Mouse (Mus musculus) liver, embryonic 12.5 days (tissue): ENCODE measurements around the gene Iqcj. TPM values are rescaled to one million over a fixed set of nuclear protein-coding genes. Genes with fewer than 3 reads are reported as not detected.
A peak's percentile ranks its signal among the peaks of the same experiment; 100 is the strongest.
"Not testable (repeated sequence)": the region's sequence is repeated elsewhere in the genome, so short reads cannot be mapped to it uniquely, and the experiment has no call there.

Experiments used
- ATAC-seq: fragments of 200-750 bp; cut with Nextera tagmentation; 2 replicates; pipeline ENCODE4 v1.8.0; 2017; ENCODE audit warnings: moderate number of reproducible peaks, mild to moderate bottlenecking, moderate library complexity
- H3K27ac ChIP-seq: fragments of 300-500 bp; sonication (generic); 2 replicates; pipeline ENCODE4 v1.5.1; 2016; ENCODE audit warnings: mild to moderate bottlenecking
- H3K27me3 ChIP-seq: fragments of 300-500 bp; sonication (generic); replicated peaks from 2 replicates; pipeline ENCODE4 v1.6.1; 2016; ENCODE audit warnings: mild to moderate bottlenecking, moderate library complexity
- H3K36me3 ChIP-seq: fragments of 300-500 bp; sonication (generic); 2 replicates; pipeline ENCODE4 v1.6.1; 2016; ENCODE audit warnings: mild to moderate bottlenecking, moderate library complexity
- H3K4me1 ChIP-seq: fragments of 300-500 bp; sonication (generic); 2 replicates; pipeline ENCODE4 v1.6.1; 2016
- H3K4me2 ChIP-seq: fragments of 300-500 bp; sonication (generic); 2 replicates; pipeline ENCODE4 v1.6.1; 2016; ENCODE audit warnings: mild to moderate bottlenecking, moderate library complexity
- H3K4me3 ChIP-seq: fragments of 300-500 bp; sonication (generic); 2 replicates; pipeline ENCODE4 v1.5.1; 2016; ENCODE audit warnings: mild to moderate bottlenecking, moderate library complexity
- H3K9ac ChIP-seq: fragments of 300-500 bp; sonication (generic); 2 replicates; pipeline ENCODE4 v1.6.1; 2016; ENCODE audit warnings: mild to moderate bottlenecking, moderate library complexity
- H3K9me3 ChIP-seq: fragments of 300-500 bp; sonication (generic); replicated peaks from 2 replicates; pipeline ENCODE4 v1.6.1; 2016; ENCODE audit warnings: mild to moderate bottlenecking, moderate library complexity
- WGBS: fragments of 180-500 bp; shearing (Covaris S2); methylation state at CpG from one replicate; pipeline ENCODE4 v1.1.7; 2016; ENCODE audit not compliant: insufficient replicate concordance; 5-methylcytosine and 5-hydroxymethylcytosine counted together
- polyA plus RNA-seq: library from polyadenylated mRNA; unstranded; fragments of >200 nt; fragmentation: Nextera tagmentation; extraction: Ambion mirVana; gene quantifications from 2 replicates; pipeline ENCODE4 v1.2.1, GENCODE M21; 2016

The Iqcj gene
- polyA plus RNA-seq, 1 experiment from 2014 or later, result not detected

DNA sequence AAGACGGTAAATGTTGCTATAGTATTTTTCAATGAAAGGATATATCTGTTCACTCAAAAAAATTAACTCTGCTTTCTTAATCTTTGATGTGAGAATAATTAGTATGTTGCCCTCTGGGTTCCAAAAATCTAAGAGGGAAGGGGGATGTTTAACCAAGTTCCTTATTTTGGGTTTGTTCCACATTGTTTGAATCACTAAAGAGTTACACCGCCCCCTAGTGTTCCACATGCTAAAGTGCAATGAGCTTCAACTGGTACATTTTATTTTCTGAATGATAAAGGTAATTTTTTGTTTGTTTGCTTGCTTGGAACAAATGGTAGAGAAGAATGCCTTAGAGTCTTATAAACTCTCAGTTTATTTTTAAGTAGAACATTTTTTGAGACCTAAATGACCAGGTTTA, 161.5 kb downstream of the Iqcj start:
- 45% methylated on average over 2 of the region's 2 CpGs for WGBS
- H3K4me1 ChIP-seq, result no peaks in the 10 kb centered on the region
- H3K9ac ChIP-seq, result no peak overlapping the region
- no peak for ATAC-seq
- H3K9me3 ChIP-seq, result no peaks in the 10 kb centered on the region
- no peak overlapping the region for H3K4me3 ChIP-seq
- no peak overlapping the region for H3K4me2 ChIP-seq
- 0 out of 2 replicates have a peak, but pooled peaks cover 4% of the 10 kb centered on the region for H3K27me3 ChIP-seq
- H3K36me3 ChIP-seq, result no peaks in the 10 kb centered on the region
- no peak overlapping the region for H3K27ac ChIP-seq

DNA sequence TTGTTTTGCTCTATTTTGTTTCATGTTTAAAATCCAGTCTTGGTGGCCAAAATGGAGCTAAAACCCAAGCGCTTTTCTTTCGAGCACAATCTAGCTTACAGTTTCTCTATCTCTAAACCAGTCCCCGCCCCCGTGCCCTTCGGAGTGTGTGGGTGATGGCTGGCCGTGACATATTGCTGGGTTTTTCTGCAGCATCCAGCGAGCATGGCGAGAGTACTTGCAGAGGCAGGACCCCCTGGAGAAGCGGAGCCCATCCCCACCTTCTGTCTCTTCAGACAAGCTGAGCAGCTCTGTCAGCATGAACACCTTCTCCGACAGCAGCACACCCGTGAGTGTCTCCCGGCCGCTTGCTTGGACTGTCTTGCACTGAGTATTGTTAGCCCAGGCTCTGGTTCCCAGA, 163.1 kb downstream of the Iqcj start:
- Histone ChIP-seq H3K4me1 (no peaks in the 10 kb centered on the region), H3K36me3 (no peaks in the 10 kb centered on the region), H3K4me3 (no peak overlapping the region), H3K27me3 (0 out of 2 replicates have a peak, but pooled peaks cover 4% of the 10 kb centered on the region), H3K9me3 (no peaks in the 10 kb centered on the region), H3K9ac (no peak overlapping the region), H3K4me2 (no peak overlapping the region), H3K27ac (no peak overlapping the region)
- ATAC-seq, result no peak
- WGBS, result 42% methylated on average over 13 of the region's 13 CpGs

DNA sequence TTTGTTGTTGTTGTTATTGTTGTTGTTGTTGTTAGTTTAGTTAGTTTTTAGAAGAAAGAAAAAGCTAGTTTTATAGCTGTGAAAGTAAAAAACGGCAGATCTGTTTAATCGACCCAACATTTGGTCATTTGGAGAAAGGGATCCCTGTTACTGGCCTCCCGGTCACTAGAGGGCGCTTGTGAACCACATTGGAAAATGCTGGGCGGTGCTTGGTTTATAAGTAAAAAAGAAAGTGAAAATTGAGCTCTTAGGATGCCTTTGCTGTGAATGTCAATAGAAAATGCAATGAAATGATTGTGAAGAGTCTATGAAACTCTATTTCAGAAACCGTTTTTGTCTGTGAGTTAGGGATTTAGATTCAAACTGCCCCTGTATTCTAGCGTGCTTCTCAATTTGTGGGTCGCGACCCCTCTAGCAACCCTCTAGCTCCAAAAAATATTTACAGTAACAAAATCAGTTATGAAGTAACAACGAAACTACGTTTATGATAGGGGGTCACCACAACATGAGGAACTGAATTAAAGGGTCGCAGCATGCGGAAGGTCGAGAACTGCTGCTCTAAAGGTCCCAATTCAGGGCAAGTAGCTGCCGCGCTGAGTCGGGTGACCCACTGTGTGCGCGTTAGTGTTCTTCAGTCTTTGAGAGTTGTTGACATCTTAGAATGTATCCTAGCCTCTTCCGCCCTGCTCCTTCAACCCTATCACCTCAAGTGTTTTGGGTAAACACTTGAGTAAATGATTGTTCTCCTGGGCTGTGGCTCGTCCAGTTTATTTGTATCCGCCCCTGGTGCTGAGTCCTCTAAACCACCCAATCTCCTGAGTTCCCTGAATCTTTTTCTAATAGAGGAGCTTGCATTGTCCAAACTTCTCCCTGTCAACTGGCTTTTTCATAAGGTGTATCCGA, 164.6 kb downstream of the Iqcj start:
- WGBS, result 51% methylated on average over 23 of the region's 23 CpGs
- no peak for ATAC-seq
- peak overlapping the region; percentile 45 for H3K4me3 ChIP-seq
- no peaks in the 10 kb centered on the region for H3K4me1 ChIP-seq
- no peaks in the 10 kb centered on the region for H3K36me3 ChIP-seq
- no peak overlapping the region for H3K27ac ChIP-seq
- peak overlapping the region; percentile 48 for H3K4me2 ChIP-seq
- no peaks in the 10 kb centered on the region for H3K9me3 ChIP-seq
- 0 out of 2 replicates have a peak, but pooled peaks cover 4% of the 10 kb centered on the region for H3K27me3 ChIP-seq
- H3K9ac ChIP-seq, result no peak overlapping the region

DNA sequence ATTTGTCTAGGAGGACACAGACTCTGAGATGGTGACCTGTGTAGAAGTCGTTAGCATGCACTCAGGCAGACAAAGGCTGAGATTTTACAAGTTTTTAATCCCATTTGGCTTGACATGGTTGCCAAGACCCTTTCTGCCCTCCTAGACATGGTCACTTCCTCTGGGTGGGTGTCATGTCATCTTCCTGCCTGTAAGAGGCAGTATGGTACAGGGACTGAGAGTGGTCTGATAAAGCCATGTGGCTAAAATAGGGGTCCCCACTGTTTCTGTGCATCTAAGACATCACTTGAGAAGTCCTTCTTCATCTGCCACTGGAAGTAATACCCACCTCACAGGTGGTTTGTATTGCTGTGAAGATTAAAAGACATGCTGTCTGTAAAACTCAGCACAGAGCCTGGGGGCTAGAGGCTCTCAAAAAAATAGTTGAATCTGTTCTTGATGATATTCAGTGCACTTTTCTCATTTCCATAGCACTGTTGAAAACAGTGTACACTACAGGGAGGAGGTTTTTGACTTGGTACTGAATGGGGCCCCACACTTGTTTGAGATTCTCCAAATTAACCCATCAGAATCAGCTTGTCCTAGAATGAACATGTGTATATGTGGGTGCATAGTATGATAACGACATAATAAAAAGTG, 167.3 kb downstream of the Iqcj start:
- H3K4me1 ChIP-seq, result no peaks in the 10 kb centered on the region
- H3K27ac ChIP-seq, result no peak overlapping the region
- no peak overlapping the region for H3K9ac ChIP-seq
- H3K4me3 ChIP-seq, result no peak overlapping the region
- no peaks in the 10 kb centered on the region for H3K9me3 ChIP-seq
- 41% methylated on average over 2 of the region's 2 CpGs for WGBS
- 0 out of 2 replicates have a peak, but pooled peaks cover 4% of the 10 kb centered on the region for H3K27me3 ChIP-seq
- ATAC-seq, result no peak
- no peaks in the 10 kb centered on the region for H3K36me3 ChIP-seq
- no peak overlapping the region for H3K4me2 ChIP-seq

DNA sequence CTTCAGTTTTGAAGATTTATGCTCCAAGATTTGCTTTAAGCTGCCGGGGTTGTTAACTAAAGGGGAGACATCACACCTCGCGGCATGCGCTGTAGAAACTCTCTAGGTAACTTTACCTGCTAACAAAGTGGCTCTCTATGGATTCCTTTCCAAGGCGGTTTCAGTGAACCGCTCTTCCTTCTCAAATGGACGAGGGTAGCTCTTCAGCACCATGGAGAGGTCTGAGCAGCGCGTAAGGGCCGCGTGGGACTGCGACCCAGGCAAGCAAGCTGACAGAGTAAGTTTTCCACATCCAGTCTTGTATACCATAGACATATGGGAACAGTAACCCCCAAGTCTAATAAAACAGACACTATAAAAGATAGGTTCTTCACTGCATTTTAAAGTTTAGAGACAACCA, 172.7 kb downstream of the Iqcj start, which contains the start of gene Schip1:
Gene Schip1, plus strand, starts transcription at position 72 of the 400 bp plus-strand sequence.
- Histone ChIP-seq H3K4me2 (no peak within 1 kb of the TSS), H3K27me3 (no peaks in the 10 kb centered on the region), H3K9me3 (no peaks in the 10 kb centered on the region), H3K27ac (no peak within 1 kb of the TSS), H3K36me3 (no peaks in the 10 kb centered on the region), H3K4me3 (no peak within 1 kb of the TSS), H3K9ac (no peak within 1 kb of the TSS), H3K4me1 (no peaks in the 10 kb centered on the region)
- 29% methylated on average over 12 of the region's 12 CpGs for WGBS
- no peak for ATAC-seq

DNA sequence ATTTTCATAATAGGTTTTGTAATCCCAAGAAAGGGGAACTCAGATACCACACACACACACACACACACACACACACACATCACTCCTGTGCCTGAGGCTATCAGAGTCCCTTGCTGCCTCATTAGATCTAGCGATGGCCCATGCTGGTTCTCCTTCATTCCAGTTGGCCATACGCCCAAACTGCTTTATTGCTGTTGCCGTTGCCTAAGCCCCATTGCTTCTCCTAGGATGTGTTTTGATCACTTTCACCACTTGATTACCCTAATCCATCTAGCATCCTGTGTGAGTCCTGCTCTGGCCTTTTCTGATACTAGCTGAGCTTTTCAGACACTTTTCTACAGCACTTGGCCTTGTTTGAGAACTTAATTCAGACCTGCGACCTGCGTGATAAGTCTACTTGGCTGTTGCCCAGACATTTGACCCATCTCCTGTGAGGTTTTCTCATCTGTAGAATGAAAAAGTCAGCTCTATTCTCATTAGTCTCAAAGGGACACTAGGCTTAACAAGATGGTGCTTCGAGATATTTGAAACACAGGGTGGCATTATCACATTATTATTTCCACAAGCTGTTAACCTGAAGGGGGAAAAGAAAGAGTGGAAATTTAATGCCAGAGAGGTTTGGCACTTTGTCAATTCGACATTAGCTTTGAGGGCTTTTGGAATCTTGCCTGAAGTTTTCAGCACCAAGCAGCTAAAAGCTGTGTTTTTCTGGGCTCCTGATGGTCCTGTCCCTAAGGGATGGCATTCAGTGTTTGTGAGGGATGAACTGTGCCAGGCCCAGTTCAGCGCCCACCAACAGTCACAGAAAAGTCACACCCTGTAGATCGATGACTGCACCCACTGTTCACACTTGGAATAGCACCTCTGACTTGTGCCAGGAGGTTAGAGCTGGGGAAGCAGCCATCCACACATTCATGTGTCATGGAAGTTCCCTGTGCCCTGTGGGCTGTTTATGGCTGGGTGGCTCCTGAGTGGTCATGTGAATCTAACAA, 179.7 kb downstream of the Iqcj start:
- no peaks in the 10 kb centered on the region for H3K36me3 ChIP-seq
- no peak overlapping the region for H3K27ac ChIP-seq
- H3K4me1 ChIP-seq, result no peaks in the 10 kb centered on the region
- ATAC-seq, result no peak
- H3K4me3 ChIP-seq, result no peak overlapping the region
- H3K4me2 ChIP-seq, result no peak overlapping the region
- no peak overlapping the region for H3K9ac ChIP-seq
- H3K9me3 ChIP-seq, result no peaks in the 10 kb centered on the region
- no peaks in the 10 kb centered on the region for H3K27me3 ChIP-seq
- 61% methylated on average over 9 of the region's 9 CpGs for WGBS

DNA sequence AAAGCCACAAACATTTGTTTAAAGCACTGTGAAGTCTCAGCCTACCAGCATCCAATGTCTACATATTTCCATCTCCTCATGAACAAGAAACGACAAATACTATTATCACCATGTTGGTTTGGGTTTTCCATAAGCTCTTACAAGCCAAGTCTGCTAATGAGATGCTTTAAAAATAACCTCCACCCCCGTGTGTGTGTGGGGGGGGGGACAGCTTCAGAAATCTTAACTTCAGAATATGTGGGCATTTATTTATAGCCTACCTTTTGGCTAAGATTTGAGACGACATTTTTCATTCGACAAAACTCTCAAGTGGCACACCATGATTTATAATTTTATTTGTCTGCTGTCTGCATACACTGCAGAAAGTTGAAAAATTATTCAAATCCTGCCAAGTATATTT, 185.4 kb downstream of the Iqcj start:
- ATAC-seq, result no peak
- Histone ChIP-seq H3K9ac (no peak overlapping the region), H3K9me3 (no peaks in the 10 kb centered on the region), H3K4me2 (no peak overlapping the region), H3K27ac (no peak overlapping the region), H3K27me3 (no peaks in the 10 kb centered on the region), H3K36me3 (no peaks in the 10 kb centered on the region), H3K4me1 (no peaks in the 10 kb centered on the region), H3K4me3 (no peak overlapping the region)
- WGBS, result 59% methylated on average over 4 of the region's 4 CpGs

DNA sequence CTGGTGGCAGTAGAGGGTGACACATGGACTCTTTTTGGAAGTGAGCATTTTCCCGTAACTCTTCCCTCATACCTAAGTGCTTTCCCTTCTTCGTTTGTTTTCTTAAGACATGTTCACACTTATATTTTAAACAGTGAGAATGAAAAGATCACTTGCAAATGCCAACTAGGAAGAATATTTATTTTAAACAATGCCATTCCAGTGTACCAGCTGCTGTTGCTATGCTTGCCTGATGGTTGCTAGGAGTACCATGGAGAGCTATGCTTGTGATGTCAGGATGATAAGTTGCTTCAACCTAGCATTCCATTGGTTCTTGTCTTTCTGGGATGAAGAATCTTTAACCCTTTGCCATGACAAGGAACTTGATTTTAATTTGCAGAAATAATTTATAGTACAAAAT, 193.0 kb downstream of the Iqcj start:
- Histone ChIP-seq H3K9ac (no peak overlapping the region), H3K4me1 (no peaks in the 10 kb centered on the region), H3K36me3 (no peaks in the 10 kb centered on the region), H3K4me3 (no peak overlapping the region), H3K27ac (no peak overlapping the region), H3K9me3 (no peaks in the 10 kb centered on the region), H3K27me3 (no peaks in the 10 kb centered on the region), H3K4me2 (no peak overlapping the region)
- WGBS, result 69% methylated on average over 2 of the region's 2 CpGs
- no peak for ATAC-seq

DNA sequence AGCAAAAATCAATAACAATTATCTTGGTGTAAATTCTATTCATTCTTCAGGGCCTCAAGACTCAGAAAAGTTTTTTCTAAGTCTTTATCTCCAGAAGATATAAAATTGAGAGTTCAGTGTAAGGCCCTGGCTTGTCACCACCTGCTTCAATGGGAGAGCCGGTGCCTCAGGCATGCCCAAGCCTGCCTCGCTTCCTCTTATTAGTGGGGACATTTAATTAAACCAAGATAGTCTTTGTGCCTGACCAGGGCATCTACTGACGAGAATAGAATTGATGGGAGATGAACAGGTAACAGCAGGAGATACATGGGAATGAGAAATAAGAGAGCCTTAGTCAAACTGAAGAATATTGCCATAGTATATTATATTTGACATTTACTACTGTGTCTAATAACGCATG, 200.1 kb downstream of the Iqcj start:
- no peaks in the 10 kb centered on the region for H3K27me3 ChIP-seq
- no peaks in the 10 kb centered on the region for H3K36me3 ChIP-seq
- no peak overlapping the region for H3K27ac ChIP-seq
- H3K9me3 ChIP-seq, result no peaks in the 10 kb centered on the region
- H3K4me1 ChIP-seq, result no peaks in the 10 kb centered on the region
- H3K4me3 ChIP-seq, result no peak overlapping the region
- no peak overlapping the region for H3K9ac ChIP-seq
- WGBS, result 73% methylated on average over 4 of the region's 4 CpGs
- ATAC-seq, result no peak
- no peak overlapping the region for H3K4me2 ChIP-seq

DNA sequence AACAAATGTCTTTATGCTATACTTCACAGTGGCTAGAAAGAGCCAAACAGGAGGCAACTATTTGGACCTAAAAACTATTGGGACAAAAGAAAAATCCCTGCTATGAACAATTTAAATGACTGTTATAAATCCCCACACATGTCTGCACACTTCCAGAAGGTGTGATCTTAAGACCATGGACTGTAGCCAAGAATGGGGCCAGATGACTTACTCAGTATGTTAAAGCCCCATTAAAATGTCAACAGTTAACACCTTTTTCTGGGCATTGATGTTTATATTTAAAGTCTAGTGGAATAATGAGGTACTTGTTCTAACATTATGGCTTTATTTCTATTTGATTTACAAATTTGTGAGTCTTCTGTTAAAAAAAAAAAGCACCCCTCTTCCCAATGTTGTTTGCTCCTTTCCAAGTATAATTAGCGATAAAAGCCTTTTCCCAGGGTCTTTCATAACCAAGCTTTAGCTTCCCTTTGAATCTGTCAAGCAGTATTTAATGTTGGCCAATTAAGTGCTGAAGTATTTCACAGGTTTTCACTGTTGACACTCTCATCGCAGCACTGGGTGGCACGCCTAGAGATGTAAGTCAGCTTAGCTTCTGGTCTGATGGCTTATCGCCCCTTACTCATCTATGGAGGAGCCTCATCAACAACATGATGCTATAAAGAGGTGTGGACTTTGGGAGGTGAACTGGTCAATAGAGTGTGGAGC, 204.9 kb downstream of the Iqcj start:
- H3K9me3 ChIP-seq, result no peaks in the 10 kb centered on the region
- no peak overlapping the region for H3K9ac ChIP-seq
- H3K4me3 ChIP-seq, result no peak overlapping the region
- no peak overlapping the region for H3K4me2 ChIP-seq
- 67% methylated on average over 4 of the region's 4 CpGs for WGBS
- no peak overlapping the region for H3K27ac ChIP-seq
- no peaks in the 10 kb centered on the region for H3K36me3 ChIP-seq
- no peak for ATAC-seq
- no peaks in the 10 kb centered on the region for H3K27me3 ChIP-seq
- H3K4me1 ChIP-seq, result no peaks in the 10 kb centered on the region

DNA sequence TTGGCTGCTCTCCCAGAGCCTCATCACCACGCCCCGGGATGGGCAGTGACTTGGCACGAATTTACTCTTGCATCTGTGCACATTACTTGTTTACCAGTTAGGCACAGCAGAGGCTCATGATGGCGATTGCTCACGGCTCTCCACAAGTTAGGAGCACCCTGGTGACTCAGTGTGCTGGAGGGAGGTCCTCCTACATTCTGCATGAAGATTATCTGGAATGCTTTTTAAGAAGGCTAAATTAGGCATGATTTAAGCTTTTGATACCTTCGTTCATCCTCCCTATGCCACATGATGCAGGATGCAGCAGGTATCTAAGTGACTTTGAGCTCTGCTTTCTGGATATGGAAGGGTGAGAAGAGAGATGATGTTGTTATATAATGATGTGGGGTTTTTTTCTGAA, 207.5 kb downstream of the Iqcj start:
- not testable (repeated sequence) for H3K4me1 ChIP-seq, H3K9ac ChIP-seq, ATAC-seq, H3K4me3 ChIP-seq, H3K9me3 ChIP-seq, H3K27ac ChIP-seq, H3K27me3 ChIP-seq, H3K4me2 ChIP-seq, H3K36me3 ChIP-seq
- 69% methylated on average over 6 of the region's 6 CpGs for WGBS
